Mouse (Mus musculus): ENCODE results near the gene Ctxn1.

Ctxn1 gene

DNA sequence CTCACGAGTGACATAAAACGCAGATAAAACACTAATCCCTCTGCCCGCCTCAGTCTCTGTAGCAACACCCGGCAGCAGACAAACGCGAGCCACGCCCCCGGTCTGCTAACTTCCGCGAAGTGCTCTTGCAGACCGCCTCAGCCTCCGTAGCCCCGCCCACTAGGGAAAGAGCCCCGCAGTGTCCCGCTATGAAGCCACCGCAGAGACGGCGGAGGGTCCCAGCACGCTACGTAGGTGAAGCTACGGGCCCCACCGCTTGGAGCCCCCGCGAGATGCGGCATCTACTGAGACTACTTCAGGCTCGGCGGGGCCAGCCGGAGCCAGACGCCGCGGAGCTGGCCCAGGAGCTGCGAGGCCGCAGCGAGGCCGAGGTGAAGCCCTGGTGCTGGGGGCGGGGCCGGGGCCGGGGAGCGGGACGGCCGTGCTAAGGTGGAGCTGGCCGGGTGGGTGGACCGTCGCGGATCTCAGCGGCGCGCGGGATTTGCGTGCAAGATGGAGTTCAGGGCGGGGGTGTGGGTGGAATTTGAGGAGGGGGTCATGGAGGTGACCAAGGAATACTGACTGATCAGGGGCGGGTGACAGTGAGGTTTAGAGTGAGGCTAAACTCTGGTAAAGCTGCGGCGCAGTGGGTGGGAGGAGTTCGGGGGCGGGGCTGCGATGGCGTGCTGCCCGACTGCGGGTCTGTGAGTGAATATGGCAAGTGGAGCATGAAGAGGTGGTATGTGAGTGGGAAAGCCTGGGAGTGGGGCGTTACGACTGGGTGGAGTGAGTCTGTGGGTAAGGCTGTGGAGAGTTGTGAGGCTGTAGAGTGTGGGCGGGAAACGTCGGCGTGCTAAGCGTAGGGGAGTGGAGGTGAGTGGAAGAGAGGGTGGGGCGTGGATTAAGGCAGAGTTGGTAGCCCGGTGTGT is 5.9 kb downstream of the Ctxn1 start, which contains the start of gene Snapc2:
TSS of gene Snapc2 (plus strand) at position 147 of the 908 bp plus-strand sequence.
- in situ Hi-C loops (cut with MboI; ENCODE audit: low pct_unique_long_range_greater_than_20kb in 1 of 2, low sequenced_read_pairs in 2 of 2, unreplicated experiment in 1 of 2) = no loop called here

GRCm38 (mm10) chr8:4252116-4252760 is 6.8 kb downstream of the Ctxn1 start:
- in situ Hi-C loops (cut with MboI; ENCODE audit: low pct_unique_long_range_greater_than_20kb in 1 of 2, low sequenced_read_pairs in 2 of 2, unreplicated experiment in 1 of 2) = no loop called here

- in situ Hi-C loops (cut with MboI; ENCODE audit: low pct_unique_long_range_greater_than_20kb in 1 of 2, low sequenced_read_pairs in 2 of 2, unreplicated experiment in 1 of 2) = no loop called here
Measured at GRCm38 (mm10) chr8:4250306-4250970, 8.6 kb downstream of the Ctxn1 start.

DNA sequence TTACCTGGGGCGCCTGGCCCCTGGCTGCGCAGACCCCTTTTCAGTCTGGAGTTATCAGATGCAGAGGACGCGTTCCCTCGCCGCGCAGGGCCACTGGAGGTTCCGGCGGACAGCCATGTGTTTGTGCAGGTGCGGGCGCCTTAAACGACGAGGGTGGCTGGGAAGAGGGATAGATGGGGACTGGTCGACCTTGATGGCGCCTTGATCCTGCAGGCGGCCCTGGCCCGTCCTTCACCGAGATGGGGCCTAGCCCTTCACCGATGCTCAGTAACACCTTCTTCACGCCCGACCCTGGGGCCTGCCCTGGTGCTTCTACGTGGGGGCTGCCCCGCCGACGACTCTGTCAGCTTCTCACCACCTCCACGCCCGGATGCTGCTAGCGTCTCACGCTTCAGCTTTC is 9.9 kb downstream of the Ctxn1 start:
- in situ Hi-C loops (cut with MboI; ENCODE audit: low pct_unique_long_range_greater_than_20kb in 1 of 2, low sequenced_read_pairs in 2 of 2, unreplicated experiment in 1 of 2) = no loop called here

- in situ Hi-C loops (cut with MboI; ENCODE audit: low pct_unique_long_range_greater_than_20kb in 1 of 2, low sequenced_read_pairs in 2 of 2, unreplicated experiment in 1 of 2) = no loop called here
Measured at GRCm38 (mm10) chr8:4247951-4248540, 11.0 kb downstream of the Ctxn1 start, which contains the start of gene Tgfbr3l. Gene Tgfbr3l (plus strand): TSS chr8:4248214.

DNA sequence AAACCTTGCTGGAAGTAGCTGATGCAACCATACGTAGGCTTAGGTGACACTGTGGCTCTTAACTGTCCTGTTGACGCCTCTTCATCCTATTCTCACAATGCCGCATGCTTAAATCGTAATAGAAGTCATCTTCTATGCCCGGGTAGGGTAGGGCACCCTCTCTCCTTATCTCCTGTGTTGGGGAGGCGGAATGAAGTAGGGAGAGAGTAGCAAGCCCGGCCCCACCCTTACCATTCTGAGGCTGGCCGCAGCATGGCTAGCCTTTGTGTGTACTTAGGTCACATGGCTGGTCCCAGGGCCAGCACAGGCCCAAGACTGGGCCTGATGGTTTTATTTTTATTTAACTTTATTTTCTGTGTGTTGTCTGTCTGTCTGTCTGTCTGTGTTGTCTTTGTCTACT is 11.8 kb downstream of the Ctxn1 start:
- in situ Hi-C loops (cut with MboI; ENCODE audit: low pct_unique_long_range_greater_than_20kb in 1 of 2, low sequenced_read_pairs in 2 of 2, unreplicated experiment in 1 of 2) = no loop called here

DNA sequence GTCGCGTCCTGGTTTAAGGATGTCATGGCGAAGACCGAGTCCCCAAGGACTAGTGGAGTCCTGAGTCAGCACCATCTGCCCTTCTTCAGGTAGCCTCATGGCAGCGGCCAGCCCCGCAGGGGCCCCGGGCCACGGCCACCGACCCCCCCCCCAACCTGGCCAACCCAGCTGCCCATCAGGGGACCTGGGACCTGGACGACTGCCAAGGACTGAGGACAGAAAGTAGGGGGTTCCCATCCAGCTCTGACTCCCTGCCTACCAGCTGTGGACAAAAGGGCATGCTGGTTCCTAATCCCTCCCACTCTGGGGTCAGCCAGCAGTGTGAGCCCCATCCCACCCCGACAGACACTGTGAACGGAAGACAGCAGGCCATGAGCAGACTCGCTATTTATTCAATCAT is 13.3 kb downstream of the Ctxn1 start:
- in situ Hi-C loops (cut with MboI; ENCODE audit: low pct_unique_long_range_greater_than_20kb in 1 of 2, low sequenced_read_pairs in 2 of 2, unreplicated experiment in 1 of 2) = no loop called here

DNA sequence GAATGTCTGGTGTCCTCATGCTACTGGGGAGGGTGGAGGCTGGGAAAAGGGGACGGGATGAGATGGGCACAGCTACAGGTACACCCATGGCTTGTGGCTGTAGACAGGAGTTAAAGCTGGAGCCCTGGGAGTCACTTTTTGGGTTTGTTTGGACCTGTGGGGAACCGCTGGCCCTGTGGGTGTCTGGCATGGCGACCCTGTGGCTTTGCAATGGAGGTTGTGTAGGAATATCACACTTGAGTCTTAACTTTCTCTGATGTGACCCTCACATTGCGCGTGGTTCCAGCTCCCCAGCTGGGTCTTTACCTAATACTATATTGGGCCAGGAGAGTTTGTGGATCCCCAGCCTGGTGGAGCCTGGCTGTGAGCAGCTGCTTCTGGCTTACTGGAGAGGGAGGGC is 14.0 kb downstream of the Ctxn1 start:
- in situ Hi-C loops (cut with MboI; ENCODE audit: low pct_unique_long_range_greater_than_20kb in 1 of 2, low sequenced_read_pairs in 2 of 2, unreplicated experiment in 1 of 2) = no loop called here

GRCm38 (mm10) chr8:4239193-4239890 is 19.7 kb downstream of the Ctxn1 start:
- in situ Hi-C loops (cut with MboI; ENCODE audit: low pct_unique_long_range_greater_than_20kb in 1 of 2, low sequenced_read_pairs in 2 of 2, unreplicated experiment in 1 of 2) = no loop called here

GRCm38 (mm10) chr8:4238434-4239192 is 20.5 kb downstream of the Ctxn1 start, which contains the start of the genes Map2k7 and Gm49320:
Gene Map2k7 (plus strand): TSS chr8:4238740.
Gene Gm49320 (plus strand): TSS chr8:4238865.
- in situ Hi-C loops (cut with MboI; ENCODE audit: low pct_unique_long_range_greater_than_20kb in 1 of 2, low sequenced_read_pairs in 2 of 2, unreplicated experiment in 1 of 2) = no loop called here

GRCm38 (mm10) chr8:4237814-4238433 is 21.1 kb downstream of the Ctxn1 start:
- in situ Hi-C loops (cut with MboI; ENCODE audit: low pct_unique_long_range_greater_than_20kb in 1 of 2, low sequenced_read_pairs in 2 of 2, unreplicated experiment in 1 of 2) = no loop called here

DNA sequence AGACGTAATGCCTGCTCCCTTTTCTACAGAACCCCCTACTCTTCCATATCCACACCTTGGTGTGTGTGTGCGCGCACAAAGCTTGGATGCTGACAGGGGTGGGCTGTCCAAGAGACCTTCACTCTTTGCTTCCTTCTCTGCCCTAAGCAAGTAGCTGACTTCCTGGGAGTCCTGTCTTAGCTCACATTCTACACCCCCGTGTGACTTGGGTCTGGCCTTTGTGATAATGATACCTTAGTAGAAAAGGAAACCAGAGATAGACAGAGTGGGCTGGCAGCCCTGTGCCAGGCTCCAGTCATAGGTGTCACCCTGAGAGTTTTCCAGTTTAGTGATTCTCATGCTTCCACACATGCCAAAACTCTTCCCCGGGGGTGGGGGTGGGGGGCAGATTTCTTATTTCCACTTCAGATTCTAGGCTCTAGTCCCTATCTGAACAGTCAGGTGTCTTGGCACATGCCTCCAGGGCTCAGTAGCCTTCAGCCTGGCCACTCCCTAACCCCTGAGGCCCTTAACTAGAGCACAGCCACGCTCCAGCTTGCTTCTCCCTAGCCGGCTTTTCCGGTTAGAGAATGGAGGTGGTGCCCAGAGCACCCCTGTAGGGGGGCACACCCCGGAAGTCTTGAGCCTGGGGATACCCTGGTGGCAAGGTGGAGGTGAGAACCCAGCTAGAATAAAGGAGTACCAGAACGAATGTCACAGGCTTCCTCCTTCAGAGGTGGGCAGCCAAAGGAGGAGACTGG is 28.3 kb downstream of the Ctxn1 start:
- in situ Hi-C loops (cut with MboI; ENCODE audit: low pct_unique_long_range_greater_than_20kb in 1 of 2, low sequenced_read_pairs in 2 of 2, unreplicated experiment in 1 of 2) = no loop called here

GRCm38 (mm10) chr8:4229784-4230183 is 29.3 kb downstream of the Ctxn1 start:
- in situ Hi-C loops (cut with MboI; ENCODE audit: low pct_unique_long_range_greater_than_20kb in 1 of 2, low sequenced_read_pairs in 2 of 2, unreplicated experiment in 1 of 2) = no loop called here

DNA sequence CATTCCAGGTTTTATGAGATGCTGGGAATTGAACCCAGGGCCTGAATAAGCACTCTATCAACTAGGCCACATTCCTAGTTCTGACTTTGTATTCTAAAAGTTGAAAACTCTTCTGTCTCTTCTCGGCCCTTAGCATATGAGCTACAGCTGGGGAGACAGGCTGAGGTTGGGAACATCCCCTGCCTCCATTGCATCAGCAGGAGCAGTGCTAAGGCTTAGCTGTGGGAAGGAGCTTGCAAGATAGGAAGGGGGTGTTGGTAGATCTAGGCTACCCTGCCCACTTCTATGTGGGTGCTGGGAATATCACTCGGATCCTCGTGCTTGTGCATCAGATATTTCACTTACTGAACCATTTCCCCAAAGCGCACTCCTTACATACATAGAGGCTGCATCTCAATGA is 31.2 kb downstream of the Ctxn1 start:
- in situ Hi-C loops (cut with MboI; ENCODE audit: low pct_unique_long_range_greater_than_20kb in 1 of 2, low sequenced_read_pairs in 2 of 2, unreplicated experiment in 1 of 2) = no loop called here

DNA sequence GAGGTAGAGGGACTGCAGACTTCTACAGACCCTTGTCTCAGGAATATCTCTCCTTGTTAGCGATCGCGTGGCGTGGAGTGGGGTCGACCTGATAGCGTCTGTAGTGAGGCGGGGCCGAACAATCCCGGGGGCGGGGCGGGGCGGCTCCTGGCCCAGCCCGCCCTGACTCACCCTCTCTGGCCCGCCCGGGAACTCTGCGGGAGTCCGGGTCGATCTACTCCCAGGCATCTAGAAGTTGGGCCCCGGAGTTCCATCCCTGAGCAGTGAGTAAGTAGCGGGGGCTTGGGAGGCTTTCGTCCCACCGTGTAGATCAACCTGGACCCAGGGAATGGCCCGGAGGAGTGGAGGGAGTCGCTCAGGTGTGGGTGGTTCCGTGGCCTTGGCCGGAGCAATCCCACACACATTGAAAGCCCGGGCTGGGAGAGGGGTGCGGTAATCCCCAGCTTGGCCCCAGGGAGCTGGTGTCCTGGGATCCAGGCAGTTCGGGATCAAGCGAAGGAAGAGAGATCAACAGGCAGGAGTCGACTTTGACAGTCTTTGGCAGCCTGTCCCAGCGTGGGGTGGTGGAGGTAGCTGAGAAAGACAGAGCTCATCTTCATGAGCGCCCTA is 32.2 kb downstream of the Ctxn1 start, which contains the start of gene Lrrc8e:
TSS of gene Lrrc8e (plus strand) at position 89 of the 609 bp plus-strand sequence.
- in situ Hi-C loops (cut with MboI; ENCODE audit: low pct_unique_long_range_greater_than_20kb in 1 of 2, low sequenced_read_pairs in 2 of 2, unreplicated experiment in 1 of 2) = no loop called here

- in situ Hi-C loops (cut with MboI; ENCODE audit: low pct_unique_long_range_greater_than_20kb in 1 of 2, low sequenced_read_pairs in 2 of 2, unreplicated experiment in 1 of 2) = no loop called here
Measured at GRCm38 (mm10) chr8:4226323-4226722, 32.8 kb downstream of the Ctxn1 start.
